Mouse (Mus musculus) frontal cortex, postnatal 14 days (tissue): Measurements from ENCODE around the gene Pdgfc.

Experiments used
- DNase-seq, 2 experiments: peaks; one replicate each; pipeline ENCODE4 v3.0.0; 2022; ENCODE audit warnings: low spot score in 2 of 2

Gene Pdgfc

DNA sequence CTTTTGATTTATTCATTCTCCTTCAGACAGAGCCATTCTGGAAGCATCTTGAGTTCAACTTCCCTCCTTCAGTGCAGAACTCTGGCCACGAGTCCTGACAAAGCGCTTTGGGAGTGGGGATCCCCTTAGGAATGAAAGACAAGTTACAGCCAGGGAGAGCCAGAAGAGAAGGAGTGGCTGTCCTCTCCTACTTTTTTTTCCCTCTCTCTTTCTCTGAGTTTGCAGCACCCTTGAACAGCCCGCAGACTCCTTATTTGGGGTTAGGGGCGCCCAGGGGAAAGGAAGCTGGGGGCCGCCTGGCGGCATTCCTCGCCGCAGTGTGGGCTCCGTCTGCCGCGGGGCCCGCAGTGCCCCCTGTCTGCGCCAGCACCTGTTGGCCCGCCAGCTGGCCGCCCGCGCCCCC lies at the start of gene Pdgfc:
TSS of gene Pdgfc (plus strand) at position 266 of the 403 bp plus-strand sequence.
- no peak for DNase-seq

DNA sequence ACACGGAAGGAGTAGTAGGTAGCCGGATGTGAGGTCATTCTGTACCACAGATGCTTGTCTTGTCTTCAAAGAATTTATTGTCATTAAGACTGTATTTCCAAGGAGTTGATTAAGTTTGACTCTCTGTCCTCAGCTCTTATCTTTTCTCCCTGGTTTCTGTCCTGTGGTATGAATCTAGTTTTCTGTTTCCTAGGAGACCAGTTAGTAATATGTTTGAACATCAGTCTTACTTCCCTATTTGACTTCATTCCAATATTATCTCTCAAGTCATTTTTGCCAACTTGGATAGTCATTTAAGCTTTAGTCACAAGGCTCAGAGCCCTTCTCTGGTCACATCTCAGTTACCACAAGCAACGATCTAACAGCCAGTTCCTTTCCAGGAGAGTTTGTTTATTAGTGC lies 27.0 kb upstream of the Pdgfc start:
- no peak for DNase-seq

DNA sequence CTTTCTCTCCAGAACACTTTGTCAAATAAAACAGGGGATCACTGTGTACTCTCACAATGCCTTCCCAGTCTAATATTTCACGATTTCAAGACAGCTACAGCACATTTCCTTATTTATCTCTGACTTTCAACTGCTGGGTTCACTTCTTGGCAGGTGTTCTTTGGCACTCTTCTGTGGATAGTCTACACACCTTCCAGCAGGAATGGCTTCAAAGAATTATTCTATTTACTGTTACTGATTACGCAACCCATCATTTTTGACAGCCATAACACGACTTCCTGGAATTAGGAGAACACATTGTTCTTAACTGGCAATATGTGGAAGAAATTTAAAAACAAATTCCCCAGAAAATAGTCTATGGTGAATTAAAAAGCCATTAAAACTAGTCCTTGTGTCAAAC lies 26.3 kb upstream of the Pdgfc start:
- DNase-seq = no peak

DNA sequence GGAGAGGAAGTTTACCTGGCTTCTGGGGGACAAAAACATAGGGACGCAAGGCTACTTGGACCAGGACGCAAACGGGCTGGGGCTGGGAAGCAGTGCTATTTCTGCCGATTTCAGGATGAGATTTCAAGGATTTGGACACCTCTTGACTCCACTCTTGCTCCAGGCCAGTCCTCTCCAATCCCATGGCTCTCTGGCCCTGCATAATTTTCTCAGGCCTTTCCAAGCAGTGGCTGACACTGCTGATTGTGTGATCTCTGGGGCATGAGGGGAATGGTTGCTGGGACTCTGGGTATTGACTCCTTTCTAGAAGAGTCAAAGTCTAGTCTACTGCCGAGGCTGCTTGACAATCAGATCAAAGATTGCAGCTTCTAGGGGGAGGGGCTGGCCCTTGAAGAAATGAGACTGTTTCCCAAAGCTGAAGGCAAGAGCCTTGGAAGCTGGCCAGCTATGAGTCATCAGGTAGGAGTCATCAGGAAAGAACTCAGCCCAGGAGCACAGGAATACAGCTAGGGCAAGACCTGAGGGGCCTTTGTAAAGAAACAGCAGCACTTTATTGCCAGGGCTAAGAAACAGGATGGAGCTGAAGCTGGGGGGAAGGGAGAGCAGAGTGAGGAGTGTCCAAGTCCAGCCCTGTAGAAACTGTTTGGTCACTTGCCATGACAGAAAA lies 18.7 kb upstream of the Pdgfc start:
- DNase-seq = no peak

DNA sequence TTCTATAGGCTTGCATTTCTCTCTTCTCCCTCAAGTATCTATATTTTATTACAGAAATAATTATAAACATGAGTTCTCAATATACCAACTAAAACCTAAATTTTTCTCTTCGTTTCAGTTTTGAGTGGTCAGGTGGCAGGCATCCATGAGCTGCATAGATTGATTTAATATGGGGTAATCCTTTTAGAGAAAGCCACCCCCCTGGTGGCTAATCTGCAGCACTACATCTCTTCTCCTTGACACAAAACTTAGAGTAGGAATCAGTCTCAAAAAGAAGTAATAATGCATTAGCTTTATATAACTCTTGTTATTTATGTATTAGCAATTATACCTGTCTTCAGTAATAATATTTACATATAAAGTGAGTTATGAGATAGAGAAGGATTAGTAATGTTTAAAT lies 16.2 kb upstream of the Pdgfc start:
- DNase-seq = no peak

DNA sequence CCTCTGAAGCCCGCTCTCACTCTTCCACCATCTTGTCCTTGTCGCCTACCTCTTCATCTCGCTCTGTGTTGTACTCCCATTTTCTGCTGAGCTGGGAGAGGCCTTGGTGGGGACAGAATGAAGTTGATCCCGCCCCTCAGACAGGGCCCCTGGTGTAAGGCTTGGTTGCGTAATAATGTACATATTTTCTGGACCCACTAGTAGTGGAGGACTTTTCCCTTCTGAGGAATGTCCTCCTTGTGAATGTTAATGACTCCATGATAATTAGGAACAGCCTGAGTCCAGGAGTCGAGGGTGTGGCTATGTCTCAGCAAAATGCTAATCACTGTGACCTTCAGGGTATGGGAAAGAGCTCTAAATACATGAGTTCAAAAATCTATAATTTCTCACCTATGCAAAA lies 14.4 kb upstream of the Pdgfc start:
- no peak for DNase-seq

DNA sequence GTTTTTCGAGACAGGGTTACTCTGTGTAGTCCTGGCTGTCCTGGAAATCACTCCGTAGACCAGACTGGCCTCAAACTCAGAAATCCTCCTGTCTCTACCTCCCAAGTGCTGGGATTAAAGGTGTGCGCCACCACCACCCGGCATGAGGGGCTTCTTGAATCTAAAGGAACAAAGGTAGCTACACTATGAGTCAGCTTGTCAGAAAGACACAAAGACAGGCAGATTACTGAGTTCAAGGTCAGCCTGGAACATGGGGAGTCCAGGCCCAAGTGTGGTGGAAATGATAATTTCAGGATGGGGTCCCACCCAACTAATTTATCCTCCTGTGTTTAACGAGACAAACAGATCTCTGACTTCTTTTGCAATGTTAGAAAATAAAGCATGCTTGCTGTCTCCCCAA lies 13.9 kb upstream of the Pdgfc start:
- no peak for DNase-seq

DNA sequence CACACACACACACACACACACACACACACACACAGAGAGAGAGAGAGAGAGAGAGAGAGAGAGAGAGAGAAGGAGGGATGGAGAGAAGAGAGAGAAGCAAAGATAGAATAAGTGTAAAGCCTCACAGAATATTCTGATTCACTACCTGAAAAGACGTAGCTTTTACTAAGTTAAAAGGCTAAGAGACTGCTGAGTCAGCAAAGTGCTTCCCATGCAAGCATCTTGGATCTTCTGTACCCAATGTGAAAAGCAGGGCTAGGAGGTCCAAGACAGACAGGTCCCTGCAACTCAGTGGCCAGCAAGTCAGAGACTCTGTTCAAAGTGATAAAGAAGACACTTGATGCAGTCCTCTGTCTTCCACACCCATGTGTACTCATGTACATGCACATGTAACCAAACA lies 13.4 kb upstream of the Pdgfc start:
- DNase-seq = no peak

DNA sequence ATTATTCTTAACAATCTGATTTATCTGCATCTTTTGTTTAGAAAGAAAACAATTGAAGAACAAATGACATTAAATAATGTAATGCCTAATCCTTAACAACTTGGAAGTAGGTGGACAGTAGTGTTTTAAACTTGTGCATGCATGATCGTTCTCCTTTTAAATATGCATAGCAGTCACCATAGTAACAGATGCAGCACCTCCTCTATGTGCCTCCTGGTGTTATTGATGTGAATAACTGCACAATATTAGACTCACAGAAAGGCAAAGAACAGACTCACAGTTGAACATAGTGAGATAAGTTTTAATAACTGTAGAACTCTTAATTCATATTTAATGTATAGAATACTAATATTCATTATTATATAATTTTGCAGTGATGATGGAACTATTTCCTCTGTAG lies 12.6 kb upstream of the Pdgfc start:
- no peak for DNase-seq

DNA sequence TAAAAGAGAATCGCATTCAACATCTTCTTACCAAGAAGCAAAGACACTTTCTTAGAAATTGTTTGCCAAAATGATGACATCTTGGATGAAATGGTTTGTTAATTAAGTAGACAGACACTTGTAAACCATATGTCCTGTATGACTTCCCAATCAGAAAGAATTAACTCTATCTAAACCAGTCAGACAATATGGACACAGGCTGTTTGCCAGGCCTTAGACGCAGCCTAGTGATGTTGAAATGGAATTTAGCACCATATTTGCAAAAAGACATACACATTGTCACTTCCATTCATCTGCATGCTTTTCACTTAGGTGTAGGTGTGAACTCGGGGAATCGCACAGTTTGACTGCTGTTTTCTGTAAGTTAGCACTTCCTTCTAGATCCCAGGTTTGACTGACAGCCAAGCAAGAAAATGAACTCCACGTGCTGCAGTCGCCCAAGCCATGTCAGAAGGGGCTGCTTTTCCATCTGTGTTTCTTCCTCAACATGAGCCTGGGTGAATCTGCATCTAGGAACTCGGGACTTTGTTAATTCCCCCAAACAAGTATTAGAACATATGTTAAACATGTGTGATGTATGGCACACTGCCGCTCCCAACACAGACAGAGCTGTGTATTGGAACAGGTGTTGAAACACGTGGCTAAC lies 10.5 kb upstream of the Pdgfc start:
- DNase-seq = no peak

DNA sequence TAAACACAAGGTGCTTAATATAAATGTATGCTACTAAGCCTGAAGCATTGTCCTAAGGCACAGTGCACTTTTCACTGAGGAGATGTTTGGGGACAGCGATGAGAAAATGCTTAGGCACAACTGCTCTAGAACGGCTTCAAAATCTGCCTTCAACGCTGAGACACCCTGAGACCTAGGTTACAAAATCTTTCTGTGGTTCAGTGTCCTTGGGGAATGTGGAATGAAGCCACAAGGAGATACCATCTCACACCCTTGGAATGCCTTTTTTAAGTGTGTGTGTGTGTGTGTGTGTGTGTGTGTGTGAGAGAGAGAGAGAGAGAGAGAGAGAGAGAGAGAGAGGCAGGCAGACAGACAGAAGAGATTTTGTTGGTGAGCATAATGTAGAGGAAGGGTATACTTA lies 7.9 kb upstream of the Pdgfc start:
- DNase-seq = no peak

DNA sequence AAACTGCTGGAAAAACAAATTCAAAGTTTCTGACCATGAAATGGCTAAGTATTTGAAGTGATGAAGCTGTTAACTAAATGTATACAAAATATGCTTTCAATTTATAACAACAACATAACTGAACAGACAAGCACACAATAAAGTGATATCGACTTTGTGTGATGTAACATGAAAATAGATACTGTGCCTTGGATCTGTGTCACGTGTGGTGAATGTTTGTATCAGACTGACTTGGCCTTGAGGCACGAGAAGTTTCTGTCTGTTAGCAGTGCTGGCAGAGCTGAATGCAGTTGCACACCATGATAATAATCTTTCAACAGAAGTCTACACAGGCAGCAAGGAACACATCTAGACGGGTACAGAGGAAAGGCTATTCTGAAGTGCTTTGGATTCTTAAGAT lies 6.9 kb upstream of the Pdgfc start:
- DNase-seq = no peak

DNA sequence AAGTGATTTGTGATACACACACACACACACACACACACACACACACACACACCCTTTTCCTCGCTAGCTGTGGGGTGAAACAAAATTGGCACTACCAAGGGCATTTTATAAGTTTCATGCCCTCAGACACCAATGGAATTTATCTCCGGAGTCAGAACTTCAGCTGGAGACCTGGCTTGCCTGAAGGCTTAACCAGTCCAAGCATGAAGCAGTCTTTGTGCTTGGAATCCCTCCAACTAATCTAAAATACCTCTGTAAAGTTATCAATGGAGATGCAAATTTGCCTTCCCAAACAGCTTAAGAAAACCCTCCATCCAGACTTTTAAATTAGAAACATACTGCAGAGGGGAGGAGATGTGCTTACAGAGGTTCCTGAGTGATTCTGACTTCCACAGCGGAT lies 6.3 kb upstream of the Pdgfc start:
- DNase-seq = no peak

DNA sequence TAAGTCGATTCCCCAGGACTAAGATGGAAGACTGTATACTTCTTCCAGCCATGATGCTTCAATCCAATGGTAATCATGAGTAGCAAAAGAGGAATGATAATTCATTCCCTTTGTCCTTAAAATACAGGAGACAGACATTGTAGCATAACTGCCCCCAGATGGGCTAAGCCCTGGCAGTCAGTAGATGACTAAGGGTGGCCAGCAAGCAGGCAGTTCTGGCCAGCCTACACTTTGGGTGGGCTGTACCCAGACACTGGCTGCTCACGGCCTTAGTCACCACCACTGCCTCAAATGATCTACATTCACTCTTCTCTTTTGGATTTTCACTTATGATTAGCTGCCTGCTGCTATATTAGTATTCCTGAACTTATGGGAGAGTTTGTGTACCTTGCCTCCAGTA lies 5.9 kb upstream of the Pdgfc start:
- DNase-seq = no peak

DNA sequence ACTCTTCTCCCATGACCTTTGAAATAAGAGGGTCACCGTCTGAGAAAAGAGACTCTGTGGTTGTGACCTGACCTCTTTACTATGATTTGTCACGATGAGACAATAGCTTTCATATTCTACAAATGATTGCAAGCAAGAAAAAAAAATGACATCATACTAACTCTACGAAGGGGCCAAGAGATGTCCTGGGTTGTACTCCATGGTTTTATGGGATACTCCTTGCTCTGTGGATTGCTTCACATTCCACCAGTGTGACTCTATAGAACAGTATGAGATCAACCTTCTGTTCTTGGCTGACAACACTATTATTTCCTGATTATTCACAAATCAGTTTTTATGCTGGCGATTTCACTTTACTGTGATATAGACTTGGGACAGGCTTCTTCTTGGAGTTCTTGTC lies 4.2 kb upstream of the Pdgfc start:
- no peak for DNase-seq

DNA sequence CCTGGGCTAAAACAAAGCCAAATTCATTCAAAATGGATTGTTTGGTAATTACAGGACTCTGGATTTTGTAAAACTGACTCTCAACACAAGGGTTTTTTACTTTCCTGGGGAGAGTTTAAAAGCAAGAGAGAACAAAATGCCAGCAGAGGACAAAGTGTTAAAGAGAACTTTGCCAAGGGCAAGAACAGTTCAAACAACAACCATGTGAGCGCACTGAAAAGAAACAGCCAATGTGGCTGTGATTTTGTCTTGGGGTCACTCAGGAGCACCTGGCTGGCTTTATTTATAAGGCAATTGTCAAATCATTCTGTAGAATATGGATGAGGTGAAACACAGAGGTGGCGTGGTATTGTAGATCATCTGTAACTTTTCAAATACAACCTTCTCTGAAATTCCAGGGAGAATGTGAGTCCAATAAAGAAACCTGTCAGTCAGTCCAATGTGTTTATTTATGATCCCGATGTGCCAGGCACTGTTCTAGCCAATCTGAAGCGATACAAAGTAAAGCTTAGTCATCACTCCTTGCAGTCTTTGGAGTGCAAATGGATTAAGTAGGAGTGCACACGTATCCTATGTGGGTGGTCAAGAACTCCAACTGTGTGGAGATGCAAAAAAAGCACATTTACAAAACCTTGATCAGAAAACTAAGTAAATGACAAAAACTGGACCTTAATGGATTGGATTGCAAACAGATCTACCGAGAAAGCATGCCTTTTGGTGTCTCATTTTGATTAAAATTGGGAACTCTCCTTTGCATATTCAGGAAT lies 1.7 kb upstream of the Pdgfc start:
- no peak for DNase-seq

DNA sequence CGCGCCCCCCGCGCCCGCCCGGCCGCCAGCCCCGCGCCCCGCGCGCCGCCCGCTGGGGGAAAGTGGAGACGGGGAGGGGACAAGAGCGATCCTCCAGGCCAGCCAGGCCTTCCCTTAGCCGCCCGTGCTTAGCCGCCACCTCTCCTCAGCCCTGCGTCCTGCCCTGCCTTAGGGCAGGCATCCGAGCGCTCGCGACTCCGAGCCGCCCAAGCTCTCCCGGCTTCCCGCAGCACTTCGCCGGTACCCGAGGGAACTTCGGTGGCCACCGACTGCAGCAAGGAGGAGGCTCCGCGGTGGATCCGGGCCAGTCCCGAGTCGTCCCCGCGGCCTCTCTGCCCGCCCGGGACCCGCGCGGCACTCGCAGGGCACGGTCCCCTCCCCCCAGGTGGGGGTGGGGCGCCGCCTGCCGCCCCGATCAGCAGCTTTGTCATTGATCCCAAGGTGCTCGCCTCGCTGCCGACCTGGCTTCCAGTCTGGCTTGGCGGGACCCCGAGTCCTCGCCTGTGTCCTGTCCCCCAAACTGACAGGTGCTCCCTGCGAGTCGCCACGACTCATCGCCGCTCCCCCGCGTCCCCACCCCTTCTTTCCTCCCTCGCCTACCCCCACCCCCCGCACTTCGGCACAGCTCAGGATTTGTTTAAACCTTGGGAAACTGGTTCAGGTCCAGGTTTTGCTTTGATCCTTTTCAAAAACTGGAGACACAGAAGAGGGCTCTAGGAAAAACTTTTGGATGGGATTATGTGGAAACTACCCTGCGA lies 517 bp downstream of the Pdgfc start:
- peak; percentile 31 to 43 for DNase-seq

DNA sequence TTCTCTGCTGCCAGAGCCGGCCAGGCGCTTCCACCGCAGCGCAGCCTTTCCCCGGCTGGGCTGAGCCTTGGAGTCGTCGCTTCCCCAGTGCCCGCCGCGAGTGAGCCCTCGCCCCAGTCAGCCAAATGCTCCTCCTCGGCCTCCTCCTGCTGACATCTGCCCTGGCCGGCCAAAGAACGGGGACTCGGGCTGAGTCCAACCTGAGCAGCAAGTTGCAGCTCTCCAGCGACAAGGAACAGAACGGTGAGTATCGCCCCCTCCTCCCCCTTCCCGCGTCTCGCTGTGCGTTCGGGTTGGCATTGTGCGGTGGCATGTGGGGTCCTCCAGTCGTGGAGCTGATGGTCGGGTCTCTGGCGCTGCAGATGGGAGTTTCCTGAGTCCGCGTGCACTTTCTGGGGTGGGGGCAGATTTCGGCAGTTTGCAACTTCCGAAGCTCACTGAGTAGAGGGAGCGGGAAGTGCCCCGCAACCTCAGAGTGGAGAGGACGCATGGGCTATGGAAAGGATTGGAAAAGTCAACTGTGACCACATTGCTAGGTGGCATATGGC lies 1.2 kb downstream of the Pdgfc start:
- DNase-seq = peak in 1 of 2 experiments; percentile 38

DNA sequence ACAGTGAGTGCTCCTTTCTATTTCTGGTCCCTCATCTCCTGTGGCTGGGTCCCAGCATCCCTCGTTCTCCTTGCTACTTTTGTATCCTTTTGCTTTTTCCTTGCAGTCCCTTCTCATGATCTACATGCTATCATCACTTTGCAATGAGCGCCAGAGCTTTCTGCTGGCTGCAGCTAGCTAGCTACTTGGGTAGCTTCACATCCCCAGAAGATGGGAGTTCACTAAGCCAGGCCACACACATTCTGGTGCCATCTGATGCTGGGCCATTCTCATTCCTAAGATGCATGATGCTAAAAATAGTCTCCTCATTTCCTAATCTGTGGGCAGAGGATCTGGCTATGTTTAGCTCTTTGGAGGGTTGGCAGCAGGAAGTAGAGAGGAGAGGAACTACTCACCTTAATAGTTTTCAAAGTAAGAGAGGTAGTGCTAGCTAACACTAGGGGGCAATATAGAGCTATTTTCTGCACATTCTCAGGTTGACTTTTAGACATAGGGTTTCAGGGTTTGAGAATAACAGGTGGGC lies 3.0 kb downstream of the Pdgfc start:
- DNase-seq = peak; percentile 35

DNA sequence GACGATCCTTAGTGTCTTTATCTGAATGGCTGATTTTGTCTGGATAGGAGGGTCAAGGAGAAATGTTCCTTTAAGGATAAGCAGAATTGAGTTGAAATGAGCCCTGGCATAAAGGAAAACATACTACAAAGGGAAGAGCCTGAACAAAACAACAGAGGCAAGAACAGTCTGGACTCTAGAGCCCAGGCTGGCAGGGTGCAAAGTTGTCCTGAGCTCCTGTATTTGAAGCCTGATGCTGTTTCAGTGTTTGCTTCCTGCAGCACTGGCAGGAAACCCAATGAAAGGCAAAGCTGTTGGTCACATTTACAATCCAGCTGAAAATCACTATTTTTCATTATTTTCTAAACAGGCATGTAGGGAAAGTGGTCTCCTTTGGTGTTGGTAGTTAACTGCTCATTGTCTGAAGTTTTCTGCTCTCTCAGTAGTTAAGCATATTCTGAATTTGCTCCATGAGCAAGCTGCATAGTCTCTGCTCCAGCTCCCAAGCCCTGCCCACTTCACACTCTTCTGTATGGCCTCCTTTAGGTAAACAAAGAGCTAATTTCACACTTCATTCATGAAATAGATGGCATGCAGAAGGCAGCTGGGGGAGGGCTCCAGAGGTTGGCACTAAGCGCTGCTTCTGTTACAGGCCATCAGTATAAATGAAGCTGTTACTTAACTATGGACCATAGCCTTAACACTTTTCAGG lies 8.6 kb downstream of the Pdgfc start:
- no peak for DNase-seq

DNA sequence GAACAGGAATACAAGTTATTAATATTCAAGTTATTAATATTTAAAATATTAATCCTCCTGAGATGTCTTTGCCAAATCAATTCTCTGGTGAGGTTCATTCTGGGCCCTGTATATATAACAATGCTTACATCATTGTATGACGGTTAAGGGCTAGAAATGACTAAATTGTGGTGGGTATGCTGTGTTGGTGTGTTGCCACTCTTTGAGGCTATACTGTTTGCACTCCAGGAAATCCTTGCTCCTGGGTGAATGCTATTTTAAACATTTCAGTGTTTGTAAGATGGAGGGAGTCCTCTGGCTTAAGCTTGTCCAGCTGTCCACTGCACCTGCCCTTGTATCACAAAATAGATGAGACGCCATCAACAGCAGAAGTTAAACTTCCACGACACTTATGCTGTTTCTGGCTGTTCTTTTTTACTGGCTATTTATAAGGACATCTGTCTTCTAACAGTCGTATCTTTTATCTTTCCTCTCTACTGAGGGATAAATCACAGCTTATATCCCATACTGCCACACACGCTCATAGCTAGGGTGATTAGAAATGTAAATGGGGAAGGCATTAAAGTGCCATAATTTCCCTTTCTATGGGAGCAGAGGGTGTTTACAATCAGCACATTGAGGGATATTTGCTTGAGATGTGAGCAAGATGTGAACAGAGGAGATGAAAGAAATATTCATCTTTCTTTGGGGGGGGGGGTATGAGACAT lies 9.3 kb downstream of the Pdgfc start:
- no peak for DNase-seq
